Mouse (Mus musculus): Measurements from ENCODE around the gene Cog6. TPM values are rescaled to one million over a fixed set of nuclear protein-coding genes. Genes with fewer than 3 reads are reported as not detected.

Gene Cog6
- total and polyA plus RNA-seq, 3 experiments, result 15.6 to 25.8 (median 18.4) TPM

DNA sequence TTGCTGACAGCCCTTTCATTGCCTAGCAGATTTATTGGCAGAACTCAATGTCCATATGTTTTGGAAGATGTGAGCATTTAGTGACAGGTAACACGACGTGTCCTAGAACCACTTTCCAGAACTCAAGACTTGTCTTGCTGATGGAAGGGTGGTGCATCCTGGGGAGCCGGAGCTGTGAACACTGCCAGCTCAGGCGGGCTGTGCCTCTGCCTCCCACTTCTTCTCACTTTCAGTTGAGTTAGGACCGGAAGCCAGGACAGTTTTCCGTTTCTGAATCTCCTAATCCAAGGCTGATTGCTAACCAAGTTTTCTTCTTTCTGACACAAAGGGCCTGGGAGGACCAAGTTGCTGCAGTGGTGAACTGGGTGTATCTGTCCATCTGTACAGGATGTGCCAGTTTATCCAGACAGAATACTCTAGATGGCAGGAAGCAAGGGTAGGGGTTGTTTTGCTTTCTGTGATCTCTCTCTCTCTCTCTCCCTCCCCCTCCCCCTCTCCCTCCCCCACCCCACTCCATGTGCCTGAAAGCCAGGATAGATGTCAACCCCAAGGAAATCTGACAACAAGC, 79.2 kb downstream of the Cog6 start:
- no peaks in the 10 kb centered on the region for H3K9me3 ChIP-seq (replicated peaks; ENCODE audit: low read length)
- H3K4me2 ChIP-seq (ENCODE audit: insufficient read depth, low read depth, poor library complexity, severe bottlenecking), result 0 out of 2 replicates have a peak overlapping the region, but pooled peaks have one; percentile 4
- in situ Hi-C loops (cut with MboI; ENCODE audit: low pct_ligation_motif_present, low pct_unique_long_range_greater_than_20kb, low sequenced_read_pairs) (no loop called here), dilution Hi-C loops (cut with MboI; ENCODE audit: extremely low pct_ligation_motif_present, extremely low pct_unique_long_range_greater_than_20kb, low sequenced_read_pairs) (no loop called here)
- no peak overlapping the region for H3K4me3 ChIP-seq (replicated peaks in 1 of 3; ENCODE audit: low read depth in 2 of 3, low read length in 2 of 3, poor library complexity in 1 of 3)
- no peaks in the 10 kb centered on the region for H3K36me3 ChIP-seq (replicated peaks in 1 of 2; ENCODE audit: control insufficient read depth in 1 of 2, insufficient read depth in 1 of 2, low read length in 1 of 2)
- H3K27ac ChIP-seq (ENCODE audit: insufficient read depth, low read depth), result no peak overlapping the region
- no peak overlapping the region for H3K9ac ChIP-seq (ENCODE audit: insufficient read depth, low read depth)
- H3K4me1 ChIP-seq (ENCODE audit: control insufficient read depth in 1 of 2, insufficient read depth in 2 of 2), result no peaks in the 10 kb centered on the region
- no peak for DNase-seq (ENCODE audit: extremely low read depth)
- no peaks in the 10 kb centered on the region for H3K27me3 ChIP-seq (replicated peaks)
- no peaks in the 10 kb centered on the region for H3K79me2 ChIP-seq (replicated peaks; ENCODE audit: control insufficient read depth, extremely low read depth, insufficient read depth, poor library complexity, severe bottlenecking)
- TF ChIP-seq RCOR1 (conservative IDR thresholded peaks at IDR 0.05; ENCODE audit: low read depth, low read length), result no peak
- no peak for TF ChIP-seq SMC3 (IDR thresholded peaks at IDR 0.05; ENCODE audit: low read depth, low read length)
- TF ChIP-seq MAZ (IDR thresholded peaks at IDR 0.05; ENCODE audit: low read depth, low read length), result no peak
- no peak for TF ChIP-seq SIN3A (IDR thresholded peaks at IDR 0.05; ENCODE audit: low read length)
- TF ChIP-seq MXI1 (IDR thresholded peaks at IDR 0.05; ENCODE audit: low read depth, low read length), result no peak
- no peak for TF ChIP-seq MAFK (IDR thresholded peaks at IDR 0.05; ENCODE audit: insufficient replicate concordance, low read length)

- no peaks in the 10 kb centered on the region for H3K79me2 ChIP-seq (replicated peaks; ENCODE audit: control insufficient read depth, extremely low read depth, insufficient read depth, poor library complexity, severe bottlenecking)
- no peak overlapping the region for H3K27ac ChIP-seq (ENCODE audit: insufficient read depth, low read depth)
- no peaks in the 10 kb centered on the region for H3K27me3 ChIP-seq (replicated peaks)
- no peak overlapping the region for H3K4me3 ChIP-seq (replicated peaks in 1 of 3; ENCODE audit: low read depth in 2 of 3, low read length in 2 of 3, poor library complexity in 1 of 3)
- no peak overlapping the region for H3K4me2 ChIP-seq (ENCODE audit: insufficient read depth, low read depth, poor library complexity, severe bottlenecking)
- peaks cover 4 to 19% of the 10 kb centered on the region in 2 experiments for H3K4me1 ChIP-seq (ENCODE audit: control insufficient read depth in 1 of 2, insufficient read depth in 2 of 2)
- no peak overlapping the region for H3K9ac ChIP-seq (ENCODE audit: insufficient read depth, low read depth)
- dilution Hi-C loops (cut with MboI; ENCODE audit: extremely low pct_ligation_motif_present, extremely low pct_unique_long_range_greater_than_20kb, low sequenced_read_pairs) (no loop called here), in situ Hi-C loops (cut with MboI; ENCODE audit: low pct_ligation_motif_present, low pct_unique_long_range_greater_than_20kb, low sequenced_read_pairs) (no loop called here)
- DNase-seq (ENCODE audit: extremely low read depth), result no peak
- TF ChIP-seq UBTF (IDR thresholded peaks at IDR 0.05; ENCODE audit: low read depth, low read length) (no peak), BHLHE40 (IDR thresholded peaks at IDR 0.05; ENCODE audit: low read depth, low read length) (no peak), JUN (IDR thresholded peaks at IDR 0.05; ENCODE audit: insufficient read depth, low read depth, low read length) (no peak), GABPA (IDR thresholded peaks at IDR 0.05; ENCODE audit: insufficient replicate concordance, low read depth, low read length) (no peak), TBP (conservative IDR thresholded peaks at IDR 0.05; ENCODE audit: low read depth, low read length) (no peak), ZMIZ1 (IDR thresholded peaks at IDR 0.05; ENCODE audit: low read depth, low read length) (no peak), RCOR1 (conservative IDR thresholded peaks at IDR 0.05; ENCODE audit: low read depth, low read length) (no peak)
- H3K36me3 ChIP-seq (replicated peaks in 1 of 2; ENCODE audit: control insufficient read depth in 1 of 2, insufficient read depth in 1 of 2, low read length in 1 of 2), result no peaks in the 10 kb centered on the region
- no peaks in the 10 kb centered on the region for H3K9me3 ChIP-seq (replicated peaks; ENCODE audit: low read length)
Observed at GRCm38 (mm10) chr3:52931956-52932355, 85.1 kb downstream of the Cog6 start.

Other genes with a start within 250 kb of the Cog6 start
- gene Lhfp, start 24.3 kb upstream of the Cog6 start, total RNA-seq (2012; rRNA removed), result not detected in 2 replicates
- not detected in 2 replicates for gene Lhfp, start 24.3 kb upstream of the Cog6 start, total RNA-seq (2014; rRNA removed)
- not detected in 2 replicates for gene Lhfp, start 24.3 kb upstream of the Cog6 start, polyA plus RNA-seq (2012; ENCODE audit: insufficient read length, low read depth)

All from CH12.LX (cell line).